Mouse (Mus musculus): ENCODE data around the gene Lrrc8c. TPM values are rescaled to one million over a fixed set of nuclear protein-coding genes. Genes with fewer than 3 reads are reported as not detected.

The Lrrc8c gene
- polyA plus RNA-seq, 1 experiment, result 69.4 TPM

- DNase-seq, result no peak
- Histone ChIP-seq H3K4me3 (ENCODE audit: control insufficient read depth, insufficient read depth, low read length) (no peak overlapping the region), H3K36me3 (ENCODE audit: control insufficient read depth, insufficient read depth, low read length) (no peaks in the 10 kb centered on the region), H3K27me3 (ENCODE audit: control insufficient read depth, insufficient read depth, low read length) (no peaks in the 10 kb centered on the region), H3K27ac (ENCODE audit: control insufficient read depth, insufficient read depth, low read length) (no peak overlapping the region), H3K4me1 (replicated peaks; ENCODE audit: control insufficient read depth, insufficient read depth, low read length) (peaks cover 18% of the 10 kb centered on the region)
- TF ChIP-seq CTCF (IDR thresholded peaks at IDR 0.05; ENCODE audit: borderline replicate concordance, control insufficient read depth, extremely low read depth, insufficient read depth, low read length, poor library complexity), result no peak
- 96% methylated on average over 2 of the region's 2 CpGs for WGBS
Measured at GRCm38 (mm10) chr5:105619666-105620065, 100.5 kb downstream of the Lrrc8c start.

- Histone ChIP-seq H3K4me1 (replicated peaks; ENCODE audit: control insufficient read depth, insufficient read depth, low read length) (peaks cover 19% of the 10 kb centered on the region), H3K27me3 (ENCODE audit: control insufficient read depth, insufficient read depth, low read length) (no peaks in the 10 kb centered on the region), H3K4me3 (ENCODE audit: control insufficient read depth, insufficient read depth, low read length) (no peak overlapping the region), H3K36me3 (ENCODE audit: control insufficient read depth, insufficient read depth, low read length) (no peaks in the 10 kb centered on the region), H3K27ac (ENCODE audit: control insufficient read depth, insufficient read depth, low read length) (no peak overlapping the region)
- TF ChIP-seq CTCF (IDR thresholded peaks at IDR 0.05; ENCODE audit: borderline replicate concordance, control insufficient read depth, extremely low read depth, insufficient read depth, low read length, poor library complexity) (no peak), POLR2A (IDR thresholded peaks at IDR 0.05; ENCODE audit: control insufficient read depth, extremely low read depth, insufficient read depth, low read length, poor library complexity) (no peak)
- WGBS, result 84% methylated on average over 6 of the region's 6 CpGs
- DNase-seq, result no peak
Measured at GRCm38 (mm10) chr5:105620505-105621116, 101.4 kb downstream of the Lrrc8c start.

GRCm38 (mm10) chr5:105623074-105623713, 104.0 kb downstream of the Lrrc8c start:
- Histone ChIP-seq H3K27me3 (ENCODE audit: control insufficient read depth, insufficient read depth, low read length) (no peaks in the 10 kb centered on the region), H3K4me3 (ENCODE audit: control insufficient read depth, insufficient read depth, low read length) (no peak overlapping the region), H3K36me3 (ENCODE audit: control insufficient read depth, insufficient read depth, low read length) (no peaks in the 10 kb centered on the region), H3K4me1 (replicated peaks; ENCODE audit: control insufficient read depth, insufficient read depth, low read length) (peaks cover 14% of the 10 kb centered on the region), H3K27ac (ENCODE audit: control insufficient read depth, insufficient read depth, low read length) (no peak overlapping the region)
- no peak for DNase-seq
- WGBS, result 59% methylated on average over 4 of the region's 4 CpGs
- TF ChIP-seq CTCF (IDR thresholded peaks at IDR 0.05; ENCODE audit: borderline replicate concordance, control insufficient read depth, extremely low read depth, insufficient read depth, low read length, poor library complexity), result no peak
- no peak for TF ChIP-seq POLR2A (IDR thresholded peaks at IDR 0.05; ENCODE audit: control insufficient read depth, extremely low read depth, insufficient read depth, low read length, poor library complexity)

GRCm38 (mm10) chr5:105624257-105624656, 105.1 kb downstream of the Lrrc8c start:
- H3K36me3 ChIP-seq (ENCODE audit: control insufficient read depth, insufficient read depth, low read length), result no peaks in the 10 kb centered on the region
- TF ChIP-seq POLR2A (IDR thresholded peaks at IDR 0.05; ENCODE audit: control insufficient read depth, extremely low read depth, insufficient read depth, low read length, poor library complexity) (no peak), CTCF (IDR thresholded peaks at IDR 0.05; ENCODE audit: borderline replicate concordance, control insufficient read depth, extremely low read depth, insufficient read depth, low read length, poor library complexity) (no peak)
- no peak overlapping the region for H3K4me3 ChIP-seq (ENCODE audit: control insufficient read depth, insufficient read depth, low read length)
- H3K4me1 ChIP-seq (replicated peaks; ENCODE audit: control insufficient read depth, insufficient read depth, low read length), result peaks cover 14% of the 10 kb centered on the region
- no peak for DNase-seq
- no peak overlapping the region for H3K27ac ChIP-seq (ENCODE audit: control insufficient read depth, insufficient read depth, low read length)
- H3K27me3 ChIP-seq (ENCODE audit: control insufficient read depth, insufficient read depth, low read length), result no peaks in the 10 kb centered on the region
- 99% methylated on average over 3 of the region's 3 CpGs for WGBS

- H3K27ac ChIP-seq (ENCODE audit: control insufficient read depth, insufficient read depth, low read length), result no peak overlapping the region
- peaks cover 14% of the 10 kb centered on the region for H3K4me1 ChIP-seq (replicated peaks; ENCODE audit: control insufficient read depth, insufficient read depth, low read length)
- 66% methylated on average over 8 of the region's 8 CpGs for WGBS
- TF ChIP-seq CTCF (IDR thresholded peaks at IDR 0.05; ENCODE audit: borderline replicate concordance, control insufficient read depth, extremely low read depth, insufficient read depth, low read length, poor library complexity) (no peak), POLR2A (IDR thresholded peaks at IDR 0.05; ENCODE audit: control insufficient read depth, extremely low read depth, insufficient read depth, low read length, poor library complexity) (no peak)
- DNase-seq, result no peak
- H3K27me3 ChIP-seq (ENCODE audit: control insufficient read depth, insufficient read depth, low read length), result no peaks in the 10 kb centered on the region
- no peak overlapping the region for H3K4me3 ChIP-seq (ENCODE audit: control insufficient read depth, insufficient read depth, low read length)
- no peaks in the 10 kb centered on the region for H3K36me3 ChIP-seq (ENCODE audit: control insufficient read depth, insufficient read depth, low read length)
Measured at GRCm38 (mm10) chr5:105625504-105626150, 106.4 kb downstream of the Lrrc8c start.

- Histone ChIP-seq H3K27me3 (ENCODE audit: control insufficient read depth, insufficient read depth, low read length) (no peaks in the 10 kb centered on the region), H3K36me3 (ENCODE audit: control insufficient read depth, insufficient read depth, low read length) (no peaks in the 10 kb centered on the region), H3K27ac (ENCODE audit: control insufficient read depth, insufficient read depth, low read length) (no peak overlapping the region), H3K4me3 (ENCODE audit: control insufficient read depth, insufficient read depth, low read length) (no peak overlapping the region), H3K4me1 (replicated peaks; ENCODE audit: control insufficient read depth, insufficient read depth, low read length) (peaks cover 14% of the 10 kb centered on the region)
- WGBS, result 48% methylated on average over 3 of the region's 3 CpGs
- no peak for DNase-seq
- no peak for TF ChIP-seq POLR2A (IDR thresholded peaks at IDR 0.05; ENCODE audit: control insufficient read depth, extremely low read depth, insufficient read depth, low read length, poor library complexity)
- TF ChIP-seq CTCF (IDR thresholded peaks at IDR 0.05; ENCODE audit: borderline replicate concordance, control insufficient read depth, extremely low read depth, insufficient read depth, low read length, poor library complexity), result no peak
Measured at GRCm38 (mm10) chr5:105626355-105626754, 107.2 kb downstream of the Lrrc8c start.

Measured in thymus, adult 2 months (tissue).